Comparison of ENCODE assay signal across 8 mouse cellular contexts in genomic region chr4:130198694-130199670, GRCm38 (mm10). TPM values are rescaled to one million over a fixed set of nuclear protein-coding genes. Genes with fewer than 3 reads are reported as not detected.
DNase-seq lines count a peak whose midpoint lies in the region; ATAC-seq lines count a peak whose summit lies in the region.

No protein-coding gene starts in this region.

- peak; percentile 89 for ATAC-seq in frontal cortex, adult (ENCODE audit: low TSS enrichment)
- peak; percentile 83 for ATAC-seq in lung, embryonic 16.5 days (ENCODE audit: low read depth)

- peaks cover 8% of the 10 kb centered on the region for H3K4me1 ChIP-seq in hindbrain, embryonic 10.5 days (replicated peaks)
- H3K4me1 ChIP-seq in lung, embryonic 16.5 days (replicated peaks; ENCODE audit: control insufficient read depth, insufficient read depth, low read length): peaks cover 2% of the 10 kb centered on the region; the same call in 1 of the 2 replicates

- H3K4me3 ChIP-seq in hindbrain, embryonic 10.5 days: peak overlapping the region; percentile 48
- H3K4me3 ChIP-seq in lung, embryonic 16.5 days (ENCODE audit: low read length): peak overlapping the region; percentile 32

- H3K9me3 ChIP-seq in hindbrain, embryonic 10.5 days: peaks cover 17% of the 10 kb centered on the region; the same call in 1 of the 2 replicates
- H3K9me3 ChIP-seq in lung, embryonic 16.5 days (ENCODE audit: control insufficient read depth, low read length): no peaks in the 10 kb centered on the region

- no peaks in the 10 kb centered on the region for H3K36me3 ChIP-seq in hindbrain, embryonic 10.5 days
- H3K36me3 ChIP-seq in lung, embryonic 16.5 days (ENCODE audit: control insufficient read depth, insufficient read depth, low read length): no peaks in the 10 kb centered on the region

- peak; percentile 82 for DNase-seq in MN1 (ENCODE audit: low spot score)
- peak; percentile 93 for DNase-seq in cerebellum, adult 9-10 months
- DNase-seq in hindbrain, embryonic 10.5 days (ENCODE audit: low spot score): peak; percentile 89
- peak; percentile 73 for DNase-seq in layer of hippocampus, adult 9-11 months
- peak; percentile 86 for DNase-seq in ovary, postnatal 10 days (ENCODE audit: low spot score)
- DNase-seq in thymus, postnatal 0 days (ENCODE audit: low spot score): peak; percentile 70

- peak overlapping the region; percentile 54; the same call in 1 of the 2 replicates for H3K27ac ChIP-seq in hindbrain, embryonic 10.5 days
- no peak overlapping the region for H3K27ac ChIP-seq in lung, embryonic 16.5 days (ENCODE audit: low read length)

- H3K27me3 ChIP-seq in hindbrain, embryonic 10.5 days (ENCODE audit: insufficient read depth, poor library complexity, severe bottlenecking): peaks cover 22% of the 10 kb centered on the region
- H3K27me3 ChIP-seq in lung, embryonic 16.5 days (ENCODE audit: control insufficient read depth, insufficient read depth, low read depth, low read length): peaks cover 3% of the 10 kb centered on the region; the same call in 1 of the 2 replicates

- peak overlapping the region; percentile 59 for H3K4me2 ChIP-seq in lung, embryonic 16.5 days (ENCODE audit: low read depth, low read length)

- peak overlapping the region; percentile 5 for H3K9ac ChIP-seq in lung, embryonic 16.5 days (ENCODE audit: low read length)

- WGBS in hindbrain, embryonic 10.5 days: 19% methylated on average over 35 of the region's 35 CpGs
- WGBS in lung, embryonic 16.5 days: 10% methylated on average over 35 of the region's 35 CpGs

RNA-seq across cellular contexts. Expression of gene Gm853, which starts 23.2 kb away (rescaled TPM):
- polyA plus RNA-seq in hindbrain, embryonic 10.5 days (2016; fragmentation: Nextera tagmentation; extraction: Ambion mirVana): 0.84 TPM in 1 of 2 replicates, not detected in the other
- not detected in 2 replicates for polyA plus RNA-seq in lung, embryonic 16.5 days (2015; fragmentation: Nextera tagmentation; extraction: Ambion mirVana)
- polyA plus RNA-seq in thymus, postnatal 0 days (2015; fragmentation: Nextera tagmentation; extraction: Ambion mirVana): 0.05 TPM in 1 of 2 replicates, not detected in the other

RNA-seq across cellular contexts. Expression of gene Tinagl1, which starts 24.1 kb away (rescaled TPM):
- 11.6 and 15.1 TPM in 2 replicates for polyA plus RNA-seq in hindbrain, embryonic 10.5 days (2016; fragmentation: Nextera tagmentation; extraction: Ambion mirVana)
- polyA plus RNA-seq in lung, embryonic 16.5 days (2015; fragmentation: Nextera tagmentation; extraction: Ambion mirVana): 73.3 and 81.6 TPM in 2 replicates
- 47.3 and 52.2 TPM in 2 replicates for polyA plus RNA-seq in thymus, postnatal 0 days (2015; fragmentation: Nextera tagmentation; extraction: Ambion mirVana)

RNA-seq across cellular contexts. Expression of gene Hcrtr1, which starts 59.8 kb away (rescaled TPM):
- 0.81 and 0.85 TPM in 2 replicates for polyA plus RNA-seq in hindbrain, embryonic 10.5 days (2016; fragmentation: Nextera tagmentation; extraction: Ambion mirVana)
- 0.34 and 0.40 TPM in 2 replicates for polyA plus RNA-seq in lung, embryonic 16.5 days (2015; fragmentation: Nextera tagmentation; extraction: Ambion mirVana)
- 0.28 and 0.34 TPM in 2 replicates for polyA plus RNA-seq in thymus, postnatal 0 days (2015; fragmentation: Nextera tagmentation; extraction: Ambion mirVana)
